Mouse (Mus musculus): ENCODE measurements around the gene Ccdc6.

Gene Ccdc6

GRCm38 (mm10) chr10:70132087-70132560 lies 35.2 kb downstream of the Ccdc6 start:
- DNase-seq (ENCODE audit: low spot score in 2 of 2): no peak

GRCm38 (mm10) chr10:70132714-70133113 lies 35.8 kb downstream of the Ccdc6 start:
- no peak for DNase-seq (ENCODE audit: low spot score in 2 of 2)

GRCm38 (mm10) chr10:70133188-70133587 lies 36.3 kb downstream of the Ccdc6 start:
- no peak for DNase-seq (ENCODE audit: low spot score in 2 of 2)

- DNase-seq (ENCODE audit: low spot score in 2 of 2): no peak
Observed at GRCm38 (mm10) chr10:70135680-70136079, 38.8 kb downstream of the Ccdc6 start.

- DNase-seq (ENCODE audit: low spot score in 2 of 2): no peak
Observed at GRCm38 (mm10) chr10:70137652-70138051, 40.7 kb downstream of the Ccdc6 start.

GRCm38 (mm10) chr10:70138150-70138549 lies 41.2 kb downstream of the Ccdc6 start:
- no peak for DNase-seq (ENCODE audit: low spot score in 2 of 2)

GRCm38 (mm10) chr10:70139368-70139767 lies 42.4 kb downstream of the Ccdc6 start:
- DNase-seq (ENCODE audit: low spot score in 2 of 2): no peak

GRCm38 (mm10) chr10:70140414-70140813 lies 43.5 kb downstream of the Ccdc6 start:
- no peak for DNase-seq (ENCODE audit: low spot score in 2 of 2)

- no peak for DNase-seq (ENCODE audit: low spot score in 2 of 2)
Observed at GRCm38 (mm10) chr10:70142623-70143022, 45.7 kb downstream of the Ccdc6 start.

GRCm38 (mm10) chr10:70144004-70144557 lies 47.2 kb downstream of the Ccdc6 start:
- no peak for DNase-seq (ENCODE audit: low spot score in 2 of 2)

- DNase-seq (ENCODE audit: low spot score in 2 of 2): no peak
Observed at GRCm38 (mm10) chr10:70145873-70146272, 49.0 kb downstream of the Ccdc6 start.

- DNase-seq (ENCODE audit: low spot score in 2 of 2): no peak
Observed at GRCm38 (mm10) chr10:70149093-70149492, 52.2 kb downstream of the Ccdc6 start.

- no peak for DNase-seq (ENCODE audit: low spot score in 2 of 2)
Observed at GRCm38 (mm10) chr10:70150301-70150700, 53.4 kb downstream of the Ccdc6 start.

- no peak for DNase-seq (ENCODE audit: low spot score in 2 of 2)
Observed at GRCm38 (mm10) chr10:70151171-70151570, 54.2 kb downstream of the Ccdc6 start.

GRCm38 (mm10) chr10:70152190-70152743 lies 55.3 kb downstream of the Ccdc6 start:
- no peak for DNase-seq (ENCODE audit: low spot score in 2 of 2)

- no peak for DNase-seq (ENCODE audit: low spot score in 2 of 2)
Observed at GRCm38 (mm10) chr10:70153810-70154209, 56.9 kb downstream of the Ccdc6 start.

GRCm38 (mm10) chr10:70156431-70157165 lies 59.7 kb downstream of the Ccdc6 start:
- DNase-seq (ENCODE audit: low spot score in 2 of 2): peak in 1 of 2 experiments; percentile 11

GRCm38 (mm10) chr10:70159651-70160320 lies 62.9 kb downstream of the Ccdc6 start:
- peak in 1 of 2 experiments; percentile 9 for DNase-seq (ENCODE audit: low spot score in 2 of 2)

GRCm38 (mm10) chr10:70160811-70161210 lies 63.9 kb downstream of the Ccdc6 start:
- no peak for DNase-seq (ENCODE audit: low spot score in 2 of 2)

- no peak for DNase-seq (ENCODE audit: low spot score in 2 of 2)
Observed at GRCm38 (mm10) chr10:70161504-70161903, 64.6 kb downstream of the Ccdc6 start.

- DNase-seq (ENCODE audit: low spot score in 2 of 2): no peak
Observed at GRCm38 (mm10) chr10:70163681-70164080, 66.8 kb downstream of the Ccdc6 start.

GRCm38 (mm10) chr10:70165877-70166276 lies 69.0 kb downstream of the Ccdc6 start:
- no peak for DNase-seq (ENCODE audit: low spot score in 2 of 2)

Data from urinary bladder, postnatal 36 days (tissue).